Mouse (Mus musculus) myocyte (in vitro differentiated cells): ENCODE data around the gene Stra6. TPM values are rescaled to one million over a fixed set of nuclear protein-coding genes. Genes with fewer than 3 reads are reported as not detected.

Experiments used
- H3K27me3 ChIP-seq: one replicate; pipeline ENCODE4 v1.6.1; 2011; ENCODE audit not compliant: control insufficient read depth, insufficient read depth, insufficient read length
- H3K36me3 ChIP-seq: one replicate; pipeline ENCODE4 v1.6.1; 2011; ENCODE audit not compliant: control insufficient read depth, insufficient read depth
- H3K4me2 ChIP-seq: one replicate; pipeline ENCODE4 v1.6.1; 2011; ENCODE audit warnings: low read depth, control low read depth
- H3K4me3 ChIP-seq: one replicate; pipeline ENCODE4 v1.5.1; 2011; ENCODE audit warnings: mild to moderate bottlenecking, control low read depth, moderate library complexity
- H3K79me2 ChIP-seq: one replicate; pipeline ENCODE4 v1.6.1; 2011; ENCODE audit not compliant: control insufficient read depth, insufficient read depth
- H3ac ChIP-seq: one replicate; pipeline ENCODE4 v1.6.1; 2011; ENCODE audit not compliant: control insufficient read depth, insufficient read length
- CEBPB ChIP-seq: IDR thresholded peaks from 2 replicates; pipeline ENCODE4 v1.6.1; 2011; ENCODE audit warnings: mild to moderate bottlenecking, moderate library complexity; ENCODE audit not compliant: poor library complexity, insufficient read depth, severe bottlenecking
- E2F4 ChIP-seq: IDR thresholded peaks from one replicate; pipeline ENCODE4 v1.6.1; 2011; ENCODE audit warnings: mild to moderate bottlenecking, control low read depth, moderate library complexity; ENCODE audit not compliant: insufficient read depth
- MAX ChIP-seq: IDR thresholded peaks from one replicate; pipeline ENCODE4 v1.6.1; 2011; ENCODE audit warnings: low read depth, mild to moderate bottlenecking, control low read depth
- MYOD1 ChIP-seq, 3 experiments: IDR thresholded peaks; one replicate each; pipeline ENCODE4 v1.6.1; 2011; ENCODE audit warnings: control low read depth in 2 of 3, low read depth in 2 of 3, mild to moderate bottlenecking in 2 of 3, moderate library complexity in 1 of 3; ENCODE audit not compliant: insufficient read length in 2 of 3, control insufficient read depth in 1 of 3
- MYOG ChIP-seq, 3 experiments: IDR thresholded peaks; one replicate each; pipeline ENCODE4 v1.6.1; 2011; ENCODE audit warnings: control low read depth in 2 of 3, low read depth in 2 of 3, mild to moderate bottlenecking in 2 of 3; ENCODE audit not compliant: insufficient read length in 2 of 3, control insufficient read depth in 1 of 3, insufficient read depth in 1 of 3
- POLR2A ChIP-seq: IDR thresholded peaks from one replicate; pipeline ENCODE4 v1.6.1; 2011; ENCODE audit warnings: low read depth, mild to moderate bottlenecking, control low read depth, moderate library complexity; ENCODE audit not compliant: insufficient read length
- POLR2AphosphoS2 ChIP-seq: IDR thresholded peaks from one replicate; pipeline ENCODE4 v1.6.1; 2011; ENCODE audit warnings: low read depth, control low read depth; ENCODE audit not compliant: insufficient read length
- REST ChIP-seq: IDR thresholded peaks from one replicate; pipeline ENCODE4 v1.6.1; 2011; ENCODE audit warnings: mild to moderate bottlenecking, control low read depth, moderate library complexity; ENCODE audit not compliant: insufficient read depth, insufficient read length
- SRF ChIP-seq: IDR thresholded peaks from one replicate; pipeline ENCODE4 v1.6.1; 2011; ENCODE audit warnings: low read depth; ENCODE audit not compliant: control insufficient read depth, insufficient read length
- TCF12 ChIP-seq: IDR thresholded peaks from one replicate; pipeline ENCODE4 v1.6.1; 2011; ENCODE audit warnings: mild to moderate bottlenecking, control low read depth; ENCODE audit not compliant: poor library complexity, insufficient read depth, severe bottlenecking
- TCF3 ChIP-seq: IDR thresholded peaks from one replicate; pipeline ENCODE4 v1.6.1; 2011; ENCODE audit warnings: low read depth, control low read depth; ENCODE audit not compliant: insufficient read length
- USF1 ChIP-seq: IDR thresholded peaks from one replicate; pipeline ENCODE4 v1.6.1; 2011; ENCODE audit warnings: low read depth, mild to moderate bottlenecking, control low read depth, moderate library complexity
- polyA plus RNA-seq: library from polyadenylated mRNA; unstranded; fragments of >200 nt; fragmentation: generic; extraction: Trizol; gene quantifications from one replicate; pipeline ENCODE4 v1.2.1, GENCODE M21; 2012; ENCODE audit warnings: missing spikeins

Gene Stra6
- polyA plus RNA-seq, 1 experiment: 0.64 TPM

DNA sequence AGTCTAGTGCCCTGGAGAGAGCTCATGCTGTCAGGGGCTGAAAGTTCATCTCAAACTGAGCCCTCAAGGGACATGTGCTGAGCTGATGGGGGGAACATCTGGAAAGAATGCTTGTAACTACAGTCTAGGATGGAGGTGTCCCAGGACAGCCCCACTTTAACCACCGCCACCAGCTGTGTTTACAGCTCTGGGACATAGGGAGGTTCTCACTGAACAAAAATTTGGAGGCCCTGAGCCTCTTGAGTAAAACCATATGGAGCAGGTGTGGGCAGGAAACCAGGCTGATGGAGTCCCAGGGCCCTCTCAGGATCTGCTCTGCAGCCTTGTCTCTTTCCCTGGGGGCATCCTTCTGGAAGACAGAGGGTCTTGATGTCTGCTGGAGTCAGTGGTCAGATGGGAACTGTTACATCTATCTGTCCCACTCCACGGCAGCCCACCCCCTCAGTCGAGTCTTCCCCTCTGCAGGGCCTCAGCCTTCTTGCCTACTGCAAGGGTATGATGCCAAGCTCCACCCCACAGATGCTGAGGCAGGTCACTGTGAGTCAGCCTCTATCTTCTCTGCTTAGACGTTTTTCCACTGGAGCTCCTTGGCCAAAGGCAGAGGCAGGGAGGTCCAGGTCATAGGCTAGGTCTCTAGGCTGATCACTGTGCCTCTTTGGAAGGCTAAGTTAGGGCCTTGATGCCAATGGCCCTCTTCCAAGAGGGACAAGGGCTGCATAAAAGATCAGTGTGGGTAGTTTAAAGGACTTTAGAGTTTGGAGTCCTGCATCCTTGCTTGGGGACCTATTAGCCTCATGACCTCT lies 28.2 kb downstream of the Stra6 start:
- Histone ChIP-seq H3K4me3 (no peak overlapping the region), H3K36me3 (no peaks in the 10 kb centered on the region), H3ac (no peak overlapping the region), H3K79me2 (no peaks in the 10 kb centered on the region), H3K27me3 (peaks cover 30% of the 10 kb centered on the region), H3K4me2 (no peak overlapping the region)
- no peak for TF ChIP-seq TCF12
- no peak for TF ChIP-seq E2F4
- no peak for TF ChIP-seq MYOG (IDR thresholded peaks at IDR 0.05; ENCODE audit: control insufficient read depth in 1 of 3, insufficient read depth in 1 of 3, insufficient read length in 2 of 3, low read depth in 2 of 3)
- TF ChIP-seq MAX: no peak

DNA sequence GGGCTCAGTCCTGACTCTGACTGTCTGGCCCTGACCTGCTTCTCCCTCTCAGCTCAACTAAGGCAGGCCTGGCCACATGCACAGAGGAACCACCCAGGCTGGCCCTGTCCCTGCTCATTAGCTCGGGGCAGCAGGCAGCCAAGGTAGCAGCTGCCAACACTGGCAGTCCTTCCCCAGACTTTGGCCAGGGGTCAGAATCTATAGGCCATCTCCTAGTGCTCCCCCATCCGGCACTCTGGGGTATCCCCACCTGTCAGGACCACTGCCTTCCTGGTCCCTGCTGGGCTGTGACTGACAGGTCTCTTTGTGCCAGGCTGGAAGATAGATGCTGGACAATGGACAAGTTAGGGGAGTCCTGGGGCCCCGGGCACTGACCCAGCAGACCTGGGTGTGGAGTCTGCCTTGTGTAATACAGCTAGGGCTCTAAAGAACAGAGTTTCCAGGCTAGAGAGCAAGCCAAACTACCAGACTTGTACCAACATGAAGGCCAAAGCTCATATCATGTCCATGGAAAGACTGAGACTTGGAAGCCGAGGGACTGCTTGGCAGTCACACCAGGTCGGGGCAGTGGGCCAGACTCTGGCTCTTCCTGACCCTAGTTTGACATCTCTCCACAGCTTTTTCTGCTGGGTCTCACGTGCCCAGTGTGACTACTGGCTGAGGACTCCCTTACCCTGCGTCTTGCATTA lies 29.1 kb downstream of the Stra6 start:
- H3K27me3 ChIP-seq: peaks cover 21% of the 10 kb centered on the region
- no peaks in the 10 kb centered on the region for H3K79me2 ChIP-seq
- H3K36me3 ChIP-seq: no peaks in the 10 kb centered on the region
- TF ChIP-seq E2F4 (no peak), TCF12 (no peak), USF1 (no peak)
- no peak overlapping the region for H3K4me3 ChIP-seq
- no peak overlapping the region for H3K4me2 ChIP-seq
- no peak overlapping the region for H3ac ChIP-seq

DNA sequence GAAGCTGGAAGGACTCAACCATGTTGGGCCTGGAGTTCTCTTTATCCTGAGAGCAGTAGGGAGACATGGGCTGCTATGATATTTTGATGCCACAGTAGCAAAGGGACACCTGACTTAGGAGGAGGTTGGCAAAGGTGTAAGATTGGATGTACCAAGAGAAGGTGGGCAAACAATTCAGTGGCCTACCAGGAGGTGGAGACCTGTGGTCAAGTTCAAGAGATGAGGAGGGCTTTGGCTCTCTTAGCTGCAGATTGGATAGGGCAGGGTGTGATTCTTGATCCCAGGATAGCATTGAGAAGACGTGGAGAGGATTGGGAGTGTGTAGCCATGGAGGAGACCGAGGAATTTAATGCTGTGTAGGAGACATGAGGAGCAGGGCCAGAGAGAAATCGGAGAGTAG lies 30.2 kb downstream of the Stra6 start:
- no peak overlapping the region for H3K4me3 ChIP-seq
- H3K79me2 ChIP-seq: no peaks in the 10 kb centered on the region
- H3ac ChIP-seq: no peak overlapping the region
- no peak overlapping the region for H3K4me2 ChIP-seq
- H3K36me3 ChIP-seq: no peaks in the 10 kb centered on the region
- no peak for TF ChIP-seq POLR2AphosphoS2
- TF ChIP-seq MYOG (IDR thresholded peaks at IDR 0.05; ENCODE audit: control insufficient read depth in 1 of 3, insufficient read depth in 1 of 3, insufficient read length in 2 of 3, low read depth in 2 of 3): no peak
- TF ChIP-seq POLR2A: no peak
- no peak for TF ChIP-seq TCF3
- no peak for TF ChIP-seq MYOD1 (IDR thresholded peaks at IDR 0.05; ENCODE audit: control insufficient read depth in 1 of 3, insufficient read length in 2 of 3, low read depth in 2 of 3)
- no peak for TF ChIP-seq E2F4
- TF ChIP-seq USF1: no peak
- no peak for TF ChIP-seq CEBPB
- H3K27me3 ChIP-seq: peaks cover 18% of the 10 kb centered on the region

DNA sequence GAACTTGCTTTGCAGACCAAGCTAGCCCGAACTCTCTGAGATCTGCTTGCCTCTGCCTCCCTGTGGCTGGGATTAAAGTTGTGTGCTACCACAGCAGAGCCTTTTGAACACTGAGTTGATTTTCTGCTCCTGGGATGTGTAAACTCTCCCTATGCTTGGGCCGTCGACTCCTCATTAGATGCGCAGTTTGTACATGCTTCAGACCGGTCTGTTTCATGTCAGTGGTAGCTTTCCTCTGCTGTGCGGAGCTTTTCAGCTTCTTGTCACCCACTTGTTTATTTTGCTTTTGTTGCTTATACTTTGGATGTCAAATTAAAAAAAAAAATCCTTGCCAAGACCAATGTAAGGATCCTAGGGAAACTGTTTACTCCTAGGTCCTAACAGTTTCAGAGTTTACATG lies 32.4 kb downstream of the Stra6 start:
- H3K4me2 ChIP-seq: no peak overlapping the region
- H3K36me3 ChIP-seq: no peaks in the 10 kb centered on the region
- peaks cover 8% of the 10 kb centered on the region for H3K27me3 ChIP-seq

DNA sequence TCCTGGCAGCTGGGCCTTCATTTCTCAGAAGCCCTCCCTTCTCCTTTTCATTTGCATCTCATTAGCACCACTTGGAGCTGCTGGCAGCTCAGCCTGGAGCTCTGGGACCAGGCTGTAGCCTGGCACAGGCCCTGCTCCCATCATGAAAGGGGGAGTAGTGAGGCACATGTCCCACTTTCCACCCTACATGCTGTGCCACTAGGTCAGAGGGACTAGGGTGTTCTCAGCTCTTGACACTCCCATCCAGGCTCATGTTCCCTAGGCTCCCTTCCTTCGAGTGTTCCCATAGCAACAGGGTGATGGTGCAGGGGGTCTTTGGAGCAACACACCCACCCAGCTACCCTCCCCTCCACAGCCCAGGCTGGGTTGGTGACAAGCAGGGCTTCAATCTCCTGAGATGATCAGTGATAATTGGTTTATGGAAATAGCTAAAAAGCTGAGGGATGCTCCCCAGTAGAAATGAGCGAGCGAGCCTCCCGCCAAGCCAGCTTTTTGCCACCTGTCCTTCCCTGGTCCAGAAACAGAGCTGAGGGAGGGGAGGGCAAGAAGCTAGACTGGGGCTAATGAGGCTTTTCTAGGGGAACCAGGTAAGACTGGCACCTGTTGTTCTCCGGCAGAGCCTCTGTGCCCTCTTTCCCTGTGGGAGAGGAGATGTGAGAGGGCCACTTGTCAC lies 33.2 kb downstream of the Stra6 start:
- H3K36me3 ChIP-seq: no peaks in the 10 kb centered on the region
- TF ChIP-seq SRF (no peak), E2F4 (no peak), CEBPB (no peak), MAX (no peak), POLR2A (no peak), TCF12 (no peak), MYOD1 (IDR thresholded peaks at IDR 0.05; ENCODE audit: control insufficient read depth in 1 of 3, insufficient read length in 2 of 3, low read depth in 2 of 3) (no peak), MYOG (IDR thresholded peaks at IDR 0.05; ENCODE audit: control insufficient read depth in 1 of 3, insufficient read depth in 1 of 3, insufficient read length in 2 of 3, low read depth in 2 of 3) (no peak), REST (no peak), USF1 (no peak), TCF3 (no peak), POLR2AphosphoS2 (no peak)
- peaks cover under 1% of the 10 kb centered on the region for H3K27me3 ChIP-seq
- no peaks in the 10 kb centered on the region for H3K79me2 ChIP-seq
- no peak overlapping the region for H3ac ChIP-seq
- no peak overlapping the region for H3K4me3 ChIP-seq
- H3K4me2 ChIP-seq: no peak overlapping the region

More for the DNA sequence above, 32.4 kb downstream of the Stra6 start:
- Histone ChIP-seq H3K4me3 (no peak overlapping the region), H3ac (no peak overlapping the region), H3K79me2 (no peaks in the 10 kb centered on the region)
- TF ChIP-seq E2F4 (no peak), REST (no peak), POLR2AphosphoS2 (no peak), MYOD1 (IDR thresholded peaks at IDR 0.05; ENCODE audit: control insufficient read depth in 1 of 3, insufficient read length in 2 of 3, low read depth in 2 of 3) (no peak), USF1 (no peak), MYOG (IDR thresholded peaks at IDR 0.05; ENCODE audit: control insufficient read depth in 1 of 3, insufficient read depth in 1 of 3, insufficient read length in 2 of 3, low read depth in 2 of 3) (no peak), POLR2A (no peak), SRF (no peak), TCF12 (no peak), CEBPB (no peak), TCF3 (no peak), MAX (no peak)
